Mouse (Mus musculus) cerebellum, adult 11-12 months (tissue): Measurements from ENCODE around the gene Fmnl2.

Source experiments
- DNase-seq: peaks from one replicate; pipeline ENCODE4 v3.0.0; 2022

The Fmnl2 gene

DNA sequence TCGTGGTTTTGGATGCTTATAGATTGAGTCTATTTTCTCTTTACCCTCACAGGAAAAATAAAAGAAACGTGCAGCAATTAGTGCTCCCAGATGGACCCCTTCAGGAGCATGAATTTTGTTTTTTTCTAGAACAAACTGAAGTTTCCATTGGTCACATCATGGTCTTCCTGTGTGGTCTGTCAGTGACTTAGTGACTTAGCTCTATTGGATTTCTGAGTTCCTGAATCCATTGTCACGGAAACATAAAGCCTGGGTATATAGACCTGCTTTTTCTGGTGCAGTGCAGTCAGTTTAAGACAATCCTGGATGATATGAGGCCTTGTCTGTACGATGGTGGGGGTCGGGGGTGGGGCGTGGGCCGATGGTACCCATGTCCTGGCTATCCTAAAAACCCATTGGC, 7.0 kb downstream of the Fmnl2 start:
- no peak for DNase-seq

DNA sequence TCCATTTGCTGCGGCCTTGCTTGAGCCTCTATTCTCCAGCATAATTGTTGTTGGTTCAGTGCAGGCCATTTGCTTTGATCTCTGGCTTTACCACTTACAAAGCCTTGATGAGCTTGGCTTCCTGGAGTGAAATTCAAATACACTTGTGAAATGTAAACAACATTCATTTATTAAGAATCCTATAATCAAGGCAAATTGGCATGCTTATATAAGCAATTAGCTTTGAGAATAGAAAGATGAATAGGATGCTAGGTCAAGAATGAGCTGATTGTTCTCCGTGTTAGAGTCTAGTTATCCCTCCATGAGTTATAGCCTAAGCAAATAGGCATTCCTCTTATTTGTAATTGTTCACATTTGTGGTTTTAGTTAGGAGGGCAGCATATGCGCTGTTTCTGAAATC, 8.5 kb downstream of the Fmnl2 start:
- no peak for DNase-seq

DNA sequence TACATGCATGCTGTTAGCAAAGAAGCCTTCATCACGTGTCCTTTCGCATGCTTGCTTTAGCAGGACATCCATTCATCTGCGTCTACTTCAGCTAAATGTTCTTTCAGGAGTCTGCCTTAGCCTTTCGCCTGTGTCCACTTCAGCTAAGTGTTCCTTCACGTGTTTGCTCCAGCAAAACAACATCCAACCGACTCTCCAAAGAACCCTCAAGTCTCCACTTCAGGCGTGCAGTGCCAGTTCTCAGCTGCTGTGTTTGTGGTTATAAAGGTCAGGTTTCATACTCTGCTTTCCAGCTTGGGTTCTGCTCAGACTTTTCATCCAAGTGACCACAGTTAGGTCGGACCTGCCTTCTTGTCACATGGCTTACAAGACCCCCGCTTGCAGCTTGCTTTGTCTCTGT, 10.1 kb downstream of the Fmnl2 start:
- DNase-seq: no peak

DNA sequence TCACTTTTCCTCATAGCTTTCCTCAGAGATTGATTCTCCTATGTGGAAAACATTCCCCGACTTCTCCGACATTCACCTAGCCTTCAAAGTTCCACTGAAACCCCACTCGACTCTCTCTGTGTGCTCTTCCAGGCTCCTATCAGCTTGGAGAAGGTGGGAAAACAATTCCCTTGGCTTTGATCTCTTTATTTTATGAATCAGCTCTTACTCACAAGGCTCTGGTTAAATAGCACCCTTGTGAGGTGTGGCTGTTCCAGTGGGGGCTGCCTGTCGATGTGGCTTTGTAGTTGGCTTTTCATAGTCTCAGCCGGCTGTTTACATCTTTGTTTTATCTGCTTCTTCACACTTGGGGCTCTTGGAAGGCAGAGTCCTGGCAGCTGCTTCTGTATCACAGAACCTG, 10.5 kb downstream of the Fmnl2 start:
- no peak for DNase-seq

DNA sequence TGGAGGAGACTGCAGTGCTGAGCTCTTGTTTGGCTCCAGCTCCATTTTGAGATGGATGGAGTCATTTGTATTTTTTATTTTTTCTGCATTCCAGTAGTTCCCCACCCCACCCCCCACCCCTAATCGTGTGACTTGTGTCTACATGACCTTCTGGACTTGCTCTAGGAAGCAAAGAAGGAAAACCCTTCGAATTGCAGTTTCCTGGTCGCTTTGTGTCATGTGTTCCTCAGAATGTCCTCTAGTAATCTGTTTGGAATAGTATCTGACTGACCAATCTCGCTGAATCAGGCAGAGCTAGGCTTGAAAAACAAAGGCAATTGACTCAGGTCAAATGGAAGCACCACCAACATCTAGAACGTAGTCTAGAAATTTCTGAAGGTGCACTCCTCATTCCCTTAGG, 15.0 kb downstream of the Fmnl2 start:
- DNase-seq: no peak

DNA sequence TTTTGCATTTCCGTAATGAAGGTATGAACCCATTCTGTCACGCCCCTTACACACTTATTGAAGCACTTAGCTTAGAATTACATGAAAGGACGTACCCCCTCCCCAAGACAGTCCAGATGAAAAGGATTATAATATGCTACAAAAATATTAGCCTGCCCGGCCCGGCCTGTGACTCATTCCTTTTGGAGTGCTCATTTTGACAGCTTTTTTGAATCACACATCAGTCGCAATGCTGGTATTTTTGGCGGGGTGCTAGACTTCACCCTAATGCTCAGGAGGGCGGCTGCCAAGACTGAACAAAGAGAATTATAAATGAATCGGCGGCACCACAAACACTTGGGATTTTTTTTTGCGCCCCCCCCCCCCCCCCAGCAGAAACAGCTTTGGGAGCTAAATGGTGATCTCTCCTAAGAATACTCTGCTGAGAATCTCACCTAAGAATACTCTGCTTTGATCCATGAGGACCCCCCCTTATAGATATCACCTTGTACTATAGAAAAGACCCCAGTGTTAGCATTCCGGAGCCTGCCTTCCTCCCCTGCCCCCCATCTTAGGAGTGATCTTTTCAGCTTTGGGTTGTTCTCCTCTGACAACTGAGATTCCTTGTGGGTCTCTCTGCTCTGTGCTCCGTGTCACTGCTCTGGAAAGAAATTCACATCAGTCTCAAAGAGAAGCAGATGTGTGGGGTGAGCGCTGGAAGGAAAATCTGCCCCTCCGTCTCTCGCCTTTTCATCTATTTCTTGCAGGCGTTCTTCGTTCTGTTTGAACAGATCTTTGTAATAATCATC, 15.8 kb downstream of the Fmnl2 start:
- DNase-seq: no peak

DNA sequence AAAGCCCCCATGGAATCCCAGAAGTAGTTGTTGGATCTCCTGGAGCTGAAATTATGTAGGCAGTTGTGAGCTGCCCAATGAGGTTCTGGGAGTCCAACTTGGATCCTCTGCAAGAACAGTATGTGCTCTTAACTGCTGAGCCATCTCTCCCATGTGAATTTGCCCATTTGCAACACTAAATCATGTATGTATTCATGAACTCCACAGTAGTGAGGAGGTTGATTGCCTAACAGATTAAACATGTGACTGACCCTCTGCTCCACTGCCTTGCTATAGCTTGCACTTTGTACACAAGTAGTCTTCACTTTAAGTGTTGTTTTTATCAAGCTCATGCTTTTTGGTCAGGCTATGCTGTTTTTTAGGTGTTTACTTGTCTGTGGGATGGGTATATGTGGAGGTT, 17.1 kb downstream of the Fmnl2 start:
- no peak for DNase-seq

DNA sequence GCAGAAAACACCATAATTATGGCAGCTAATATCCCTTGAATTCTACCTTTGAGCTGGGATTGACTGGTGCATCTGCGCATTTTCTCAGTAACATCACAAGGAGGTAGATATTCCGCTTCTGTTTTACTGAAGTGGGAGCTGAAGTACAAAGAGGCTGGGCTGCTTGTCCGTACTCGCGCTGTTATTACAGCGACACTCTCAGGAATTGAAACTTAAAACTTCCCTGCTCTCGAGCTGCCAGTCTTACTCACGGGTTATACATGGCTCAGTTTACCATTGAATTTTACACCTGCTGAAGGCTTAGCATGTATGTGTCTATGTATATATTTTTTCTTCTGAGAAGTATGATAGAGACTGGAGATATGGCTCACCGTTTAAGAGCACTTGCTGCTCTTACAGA, 18.1 kb downstream of the Fmnl2 start:
- no peak for DNase-seq

DNA sequence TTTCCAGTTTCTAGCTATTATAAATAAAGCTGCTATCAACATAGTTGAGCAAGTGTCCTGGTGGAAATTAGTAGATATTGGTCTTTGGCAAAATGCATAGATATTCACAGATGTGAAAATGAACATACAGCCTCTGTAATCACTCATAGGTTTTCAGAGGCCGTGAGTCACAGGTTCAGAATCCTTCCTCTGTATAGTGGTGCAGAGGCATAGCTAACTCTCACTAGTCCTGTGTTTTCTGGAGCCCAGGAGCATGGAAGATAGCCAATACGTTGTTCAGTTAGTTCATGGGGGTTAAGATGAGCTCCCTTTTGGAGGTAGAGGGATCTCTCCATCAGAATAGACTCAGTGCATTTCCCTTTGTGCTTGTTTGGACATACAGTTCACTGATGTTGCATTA, 25.7 kb downstream of the Fmnl2 start:
- no peak for DNase-seq

DNA sequence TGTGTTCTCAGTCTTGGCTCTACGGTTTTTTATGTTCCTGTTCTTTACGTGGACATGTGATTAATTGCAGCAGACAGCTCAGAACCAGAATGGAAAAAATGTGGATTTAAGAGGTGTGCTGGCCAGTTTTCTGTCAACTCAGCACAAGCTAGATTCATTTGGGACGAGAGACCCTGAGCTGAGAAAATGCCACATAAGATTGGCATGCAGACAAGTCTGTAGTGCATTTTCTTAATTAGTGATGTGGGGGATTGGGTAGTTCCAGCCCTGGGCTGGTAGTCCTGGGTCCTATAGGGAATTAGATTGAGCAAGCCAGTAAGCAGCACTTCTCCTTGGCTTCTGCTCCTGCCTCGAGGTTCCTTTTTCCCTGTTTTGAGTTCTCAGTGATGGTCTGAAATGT, 26.4 kb downstream of the Fmnl2 start:
- no peak for DNase-seq

DNA sequence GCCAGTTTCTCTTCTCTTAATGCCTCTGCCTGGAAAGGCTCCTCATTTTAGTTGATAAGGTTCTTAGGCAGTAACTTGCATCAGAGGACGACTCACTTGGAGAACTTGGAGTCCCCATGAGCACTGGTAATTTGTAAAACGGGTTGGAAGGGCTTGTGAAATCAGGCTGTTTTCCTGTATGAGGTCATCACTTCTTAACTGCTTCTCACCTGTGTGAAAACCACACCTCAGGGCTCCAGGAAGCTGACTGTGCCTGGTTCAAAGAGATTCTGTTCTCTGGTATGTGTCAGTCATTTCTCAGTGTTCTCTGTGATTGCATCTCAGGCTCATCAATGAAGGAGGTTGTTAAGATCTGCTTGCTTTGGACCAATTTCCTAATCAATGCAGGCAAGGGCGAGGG, 27.4 kb downstream of the Fmnl2 start:
- DNase-seq: no peak

DNA sequence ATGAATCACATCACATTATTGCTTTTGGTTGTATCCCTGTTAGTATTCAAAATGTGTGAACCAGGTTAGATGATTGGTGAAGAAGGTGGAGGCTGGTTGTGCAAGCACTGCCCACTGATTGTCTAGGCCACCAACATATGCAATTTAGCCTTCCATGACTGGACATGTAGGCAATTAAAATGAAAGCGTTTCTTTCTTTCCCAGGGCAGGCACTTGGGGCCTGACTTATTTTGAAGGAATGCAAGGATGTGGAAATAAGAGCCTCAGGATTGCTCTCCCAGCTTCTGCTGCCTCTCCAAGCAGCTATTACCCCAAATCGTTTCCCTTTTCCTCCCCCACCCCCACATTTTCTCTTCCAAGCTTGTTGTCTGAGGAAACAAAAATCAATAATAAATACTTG, 29.6 kb downstream of the Fmnl2 start:
- DNase-seq: no peak

DNA sequence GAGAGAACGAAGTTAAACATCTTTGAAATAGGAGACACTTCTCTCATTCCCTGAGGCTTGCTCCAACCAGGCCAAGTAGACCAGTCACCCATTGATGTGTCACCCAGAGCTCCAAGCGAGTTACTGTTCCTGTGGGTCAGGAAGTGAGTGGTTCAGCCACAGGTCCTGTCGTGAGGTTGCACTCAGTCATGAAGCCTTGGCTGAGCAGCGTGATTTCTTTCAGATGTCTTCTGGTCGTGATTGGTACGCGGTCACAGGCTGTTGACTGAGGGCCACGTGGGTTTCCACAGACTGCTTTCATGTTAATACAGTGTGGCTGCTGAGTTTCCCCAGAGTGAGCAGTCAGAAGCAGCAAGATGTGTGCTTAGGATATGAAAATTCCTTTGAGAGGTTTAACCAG, 33.5 kb downstream of the Fmnl2 start:
- DNase-seq: no peak

DNA sequence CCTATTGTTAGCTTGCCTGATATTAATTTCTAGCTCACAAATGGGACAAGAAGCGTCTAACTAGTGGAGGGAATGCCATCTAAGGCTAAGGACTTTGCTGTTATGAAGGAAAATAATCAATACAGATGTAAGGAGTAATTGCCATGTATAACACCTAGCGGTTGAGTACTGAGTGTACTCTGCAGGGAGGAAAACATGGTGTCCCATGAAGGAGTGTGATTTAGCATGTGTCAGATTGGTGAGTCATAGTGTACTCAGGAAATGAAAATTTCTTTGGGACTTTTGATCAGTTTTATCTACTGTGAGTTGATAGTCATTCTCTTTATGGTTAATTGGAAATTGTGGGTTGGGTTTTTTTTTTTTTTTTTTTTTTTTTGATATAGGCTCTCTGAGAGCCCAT, 34.1 kb downstream of the Fmnl2 start:
- no peak for DNase-seq

DNA sequence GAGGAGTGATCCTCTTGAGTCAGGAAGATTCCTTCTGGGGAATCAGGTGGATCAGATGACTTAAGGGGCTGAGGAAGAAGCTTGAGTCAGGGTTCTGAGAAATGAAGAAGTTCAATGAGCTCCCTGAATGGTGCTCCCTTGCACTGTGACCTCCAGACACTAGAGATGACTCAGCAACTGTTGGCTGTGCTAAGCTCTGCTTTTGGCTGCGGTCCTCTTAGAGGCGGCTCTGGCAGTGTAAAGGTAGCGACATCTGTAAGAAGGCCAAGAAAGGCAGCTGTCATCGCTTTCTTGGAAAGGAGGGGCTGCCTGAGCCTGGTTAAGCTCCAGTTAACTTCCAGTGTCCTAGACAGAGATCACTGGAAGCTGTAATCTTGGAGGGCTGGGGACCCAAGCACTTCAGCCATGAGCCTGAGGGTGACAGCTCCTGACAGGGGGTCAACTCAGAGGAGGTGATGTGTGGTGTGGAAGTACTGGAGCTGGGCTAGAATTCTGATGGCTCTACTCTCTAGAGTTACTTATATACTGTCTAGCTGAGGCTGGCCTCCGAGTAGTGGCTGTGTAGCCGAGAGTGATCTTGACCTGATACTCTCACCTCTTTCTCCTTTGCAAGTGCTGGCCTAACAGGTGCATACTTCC, 37.4 kb downstream of the Fmnl2 start:
- DNase-seq: no peak

DNA sequence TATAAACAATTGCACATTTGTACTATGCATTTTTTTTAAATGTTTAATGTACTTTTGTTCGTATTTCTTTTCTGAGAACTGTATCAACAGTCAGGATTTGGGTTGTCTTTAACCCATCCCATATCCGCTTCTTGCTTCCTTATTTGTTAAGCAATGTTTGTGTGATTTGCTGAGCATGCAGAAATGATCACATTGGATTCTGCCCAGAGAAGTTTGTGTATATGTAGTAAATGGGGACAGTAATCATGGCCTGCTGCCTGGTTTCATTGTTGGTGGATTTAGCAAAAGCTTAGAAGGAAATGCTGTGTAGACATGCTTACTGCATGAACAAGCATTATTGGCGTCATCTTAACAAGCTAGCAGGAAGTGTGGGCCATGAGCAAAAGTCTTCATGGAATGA, 39.3 kb downstream of the Fmnl2 start:
- DNase-seq: no peak

DNA sequence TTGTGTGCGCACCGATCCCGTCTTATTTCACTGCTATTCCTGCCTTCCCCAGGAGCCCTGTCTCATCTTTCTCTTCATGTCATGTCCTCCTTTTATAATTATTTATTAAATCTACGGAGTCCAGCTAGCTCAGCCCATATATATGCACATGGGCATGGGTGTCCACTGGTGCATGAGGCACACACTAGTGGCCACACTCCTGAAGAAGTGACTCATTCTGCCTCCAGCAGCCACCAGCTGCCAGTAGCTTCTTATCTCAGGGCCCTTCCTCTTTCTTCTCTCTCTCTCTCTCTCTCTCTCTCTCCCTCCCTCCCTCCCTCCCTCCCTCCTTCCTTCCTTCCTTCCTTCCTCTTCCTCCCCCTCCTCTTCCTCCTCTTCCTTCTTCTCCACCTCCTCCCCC, 43.1 kb downstream of the Fmnl2 start:
- no peak for DNase-seq

DNA sequence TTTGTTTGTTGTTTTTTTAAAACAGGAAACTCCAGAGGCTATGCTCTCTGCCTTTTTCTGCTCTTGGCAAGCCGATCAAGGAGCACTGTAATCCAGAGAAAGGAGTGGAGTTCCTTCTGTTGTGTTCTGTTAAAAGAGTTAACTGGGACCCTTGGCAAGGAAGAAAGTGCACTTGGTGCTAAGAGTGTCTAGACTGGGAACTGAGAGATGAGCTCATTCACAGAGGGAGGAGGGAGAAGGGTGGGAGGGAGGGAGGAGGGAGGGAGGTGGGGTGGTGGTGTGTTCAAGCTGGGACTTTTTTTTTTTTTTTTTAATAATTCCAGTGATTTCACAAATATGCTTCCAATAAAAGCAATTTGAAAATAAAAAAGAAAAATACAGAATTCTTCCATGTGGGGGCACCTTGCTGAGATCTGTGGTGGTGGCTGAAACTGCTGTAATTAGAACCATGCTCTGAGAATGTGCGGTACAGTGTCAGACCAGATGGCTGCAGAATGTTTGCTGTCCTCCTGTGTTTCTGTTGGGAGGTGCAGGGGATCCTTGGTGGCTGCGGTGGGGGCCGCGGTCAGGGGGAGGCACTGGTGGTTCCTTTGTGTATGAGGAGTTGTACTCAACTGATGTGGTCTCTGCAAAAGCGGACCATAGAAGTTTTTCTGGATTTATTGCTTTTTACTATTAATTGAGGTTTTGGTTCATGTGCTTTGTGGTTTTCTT, 43.8 kb downstream of the Fmnl2 start:
- DNase-seq: peak; percentile 33

DNA sequence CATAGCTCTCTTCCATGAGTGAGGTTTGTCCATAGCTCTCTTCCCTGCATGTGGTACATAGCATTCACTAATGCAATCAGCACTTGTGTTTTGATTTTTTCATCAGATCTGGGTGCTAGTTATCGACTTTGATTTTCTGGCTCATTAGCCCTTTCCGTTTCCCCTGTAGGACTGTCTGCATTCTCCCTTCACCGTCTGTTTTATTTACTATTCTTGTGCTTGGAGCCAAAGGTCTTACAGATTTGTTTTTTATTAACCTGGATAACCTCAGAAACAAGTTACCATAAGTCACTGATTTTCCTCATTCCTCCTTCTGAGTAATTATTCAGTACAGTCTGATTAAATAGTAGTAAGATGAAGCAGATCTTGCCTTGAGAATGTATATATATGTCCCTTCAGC, 44.8 kb downstream of the Fmnl2 start:
- DNase-seq: no peak

DNA sequence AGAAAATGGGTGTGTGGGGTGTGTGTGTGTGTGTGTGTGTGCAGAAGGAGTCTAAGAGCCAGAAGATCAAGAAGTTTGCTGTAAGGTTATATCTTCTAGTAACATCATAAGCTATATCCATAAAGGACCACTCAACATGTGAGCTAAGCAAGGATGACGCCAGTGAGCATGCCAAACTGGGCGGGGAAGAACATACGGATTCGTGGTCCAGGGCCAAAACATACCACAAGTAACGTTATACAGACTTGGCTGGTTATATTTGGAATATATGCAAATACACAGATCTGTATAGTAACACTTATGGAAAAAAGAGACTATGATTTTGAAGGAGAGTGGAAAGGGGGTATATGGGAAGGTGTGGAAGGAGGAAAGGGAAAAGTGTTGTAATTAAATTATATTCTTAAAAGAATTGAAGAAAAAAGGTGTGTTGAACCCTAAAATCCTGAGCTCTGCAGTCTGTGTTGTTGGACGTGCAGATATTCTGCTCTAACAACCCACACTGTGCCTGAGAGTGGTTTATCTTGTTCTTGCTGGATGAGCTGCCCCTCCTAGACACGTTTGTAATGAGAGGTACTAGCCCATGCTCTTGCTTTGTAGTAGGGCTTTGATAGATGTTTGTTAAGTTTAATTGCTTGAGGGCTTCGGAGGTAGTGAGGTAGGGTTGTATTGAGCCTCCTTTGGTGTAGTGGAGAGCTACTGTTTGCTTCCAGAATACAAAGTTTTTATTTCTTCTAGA, 45.7 kb downstream of the Fmnl2 start:
- DNase-seq: no peak

DNA sequence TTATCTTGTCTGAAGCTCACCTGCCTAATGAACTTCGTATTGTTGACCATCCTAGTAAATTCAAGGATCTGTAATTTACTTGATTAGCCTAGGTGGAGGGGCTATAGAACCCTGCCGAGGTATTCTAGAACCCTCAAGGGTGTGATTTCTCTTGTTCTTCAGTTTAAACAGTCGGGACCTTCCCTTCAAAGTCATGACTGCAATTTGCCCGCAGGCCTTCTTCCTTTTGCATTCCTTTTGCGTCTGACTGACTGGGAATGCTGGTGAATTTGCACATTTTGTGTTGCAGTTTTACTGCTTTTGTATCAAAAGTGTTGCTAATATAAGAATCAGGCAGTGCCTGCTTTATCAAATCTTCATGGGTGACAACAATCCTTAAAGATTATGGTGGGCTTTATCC, 46.9 kb downstream of the Fmnl2 start:
- DNase-seq: no peak

DNA sequence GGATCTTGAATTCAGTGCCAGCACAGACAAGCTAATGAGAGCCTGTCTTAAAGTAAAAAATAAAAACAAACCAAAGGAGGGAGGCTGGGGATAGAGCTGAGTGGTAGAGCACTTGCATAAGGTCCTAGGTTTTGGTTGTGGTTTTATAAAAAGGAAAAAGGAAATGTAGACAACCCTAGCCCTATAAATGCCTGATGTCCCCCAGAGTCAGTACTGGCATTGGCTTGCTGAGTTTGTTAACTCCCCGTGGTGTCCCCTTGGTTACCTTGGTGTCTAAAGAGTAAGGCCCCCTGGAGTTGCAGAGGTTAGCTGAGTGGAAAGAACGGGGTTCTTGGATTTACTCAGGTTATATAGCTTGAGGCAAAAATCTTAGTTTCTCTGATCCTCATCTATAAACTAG, 55.7 kb downstream of the Fmnl2 start:
- DNase-seq: no peak

DNA sequence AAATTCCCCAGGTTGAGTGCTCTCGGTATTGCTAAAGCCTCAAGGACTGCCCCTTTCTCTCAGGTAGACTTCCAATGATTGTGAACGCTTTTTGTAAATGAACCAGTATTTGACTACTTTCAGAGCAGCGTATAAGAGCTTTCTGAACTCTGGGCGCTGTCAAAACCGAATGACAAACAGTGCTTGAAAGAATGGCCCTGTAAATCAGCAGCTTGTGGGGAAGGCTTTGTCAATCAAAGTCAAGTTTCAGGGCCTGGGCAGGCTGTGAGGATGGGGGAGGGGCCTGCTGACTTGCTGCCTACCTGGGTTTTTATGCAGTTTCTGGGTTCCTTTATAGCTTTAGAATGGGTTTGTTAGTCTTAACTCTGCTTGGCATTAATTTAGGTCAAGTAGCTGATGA, 56.1 kb downstream of the Fmnl2 start:
- no peak for DNase-seq

DNA sequence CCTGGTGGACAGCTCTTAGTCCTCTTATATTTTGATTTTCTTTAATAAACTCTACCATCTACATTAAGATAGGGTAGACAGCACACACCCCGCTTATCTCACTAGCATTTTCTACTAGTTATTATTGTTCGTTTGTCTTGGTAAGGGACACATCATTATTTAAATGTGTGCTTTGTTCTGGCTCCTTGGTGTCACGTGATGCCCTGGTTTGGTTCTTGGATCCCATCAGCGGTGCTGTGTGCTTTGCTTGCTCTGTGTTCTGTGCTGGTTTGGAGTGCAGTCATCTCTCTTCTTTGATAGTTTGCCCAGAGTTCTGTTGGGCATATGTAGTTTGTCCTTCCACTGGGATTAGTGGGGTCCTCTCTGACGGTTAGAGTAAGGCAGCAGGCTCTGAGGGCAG, 57.9 kb downstream of the Fmnl2 start:
- DNase-seq: no peak
